Mouse (Mus musculus): ENCODE results near the gene 4930435E12Rik.

GRCm38 (mm10) chr16:38789966-38790365 is 38.6 kb downstream of the 4930435E12Rik start:
- TF ChIP-seq ZC3H11A (IDR thresholded peaks at IDR 0.05; ENCODE audit: low read depth, low read length) (no peak), CTCF (IDR thresholded peaks at IDR 0.05 in 2 of 3, conservative IDR thresholded peaks at IDR 0.05 in 1 of 3; ENCODE audit: control insufficient read depth in 1 of 3, insufficient read depth in 1 of 3, low read depth in 2 of 3, low read length in 3 of 3, poor library complexity in 1 of 3, severe bottlenecking in 1 of 3) (no peak), POLR2A (IDR thresholded peaks at IDR 0.05; ENCODE audit: control insufficient read depth in 1 of 2, insufficient read depth in 1 of 2, low read depth in 1 of 2, low read length in 2 of 2, poor library complexity in 1 of 2) (no peak), GATA1 (IDR thresholded peaks at IDR 0.05; ENCODE audit: low read depth, low read length) (no peak), TBP (IDR thresholded peaks at IDR 0.05; ENCODE audit: low read depth, low read length) (no peak), NELFE (IDR thresholded peaks at IDR 0.05; ENCODE audit: low read depth, low read length) (no peak), USF1 (IDR thresholded peaks at IDR 0.05; ENCODE audit: low read depth, low read length) (no peak), E2F4 (IDR thresholded peaks at IDR 0.05; ENCODE audit: borderline replicate concordance, low read depth, low read length) (no peak), UBTF (IDR thresholded peaks at IDR 0.05; ENCODE audit: borderline replicate concordance, insufficient read depth, low read depth, low read length) (no peak), JUND (IDR thresholded peaks at IDR 0.05; ENCODE audit: low read depth, low read length) (no peak)

Measured in MEL (cell line).